Mouse (Mus musculus): ENCODE results near the gene H1foo. TPM values are rescaled to one million over a fixed set of nuclear protein-coding genes. Genes with fewer than 3 reads are reported as not detected.

Gene H1foo
- polyA plus RNA-seq, 1 experiment from 2014 or later, result not detected

- no peaks in the 10 kb centered on the region for H3K9me3 ChIP-seq (ENCODE audit: control insufficient read depth, low read length)
- DNase-seq (ENCODE audit: low spot score), result peak; percentile 54
- H3K27ac ChIP-seq (ENCODE audit: low read depth, low read length), result no peak overlapping the region
- H3K4me3 ChIP-seq (ENCODE audit: low read depth, low read length), result no peak overlapping the region
- no peaks in the 10 kb centered on the region for H3K27me3 ChIP-seq (ENCODE audit: control insufficient read depth, insufficient read depth, low read length)
- H3K36me3 ChIP-seq (ENCODE audit: control insufficient read depth, insufficient read depth, low read length), result no peaks in the 10 kb centered on the region
- H3K4me1 ChIP-seq (replicated peaks; ENCODE audit: control insufficient read depth, insufficient read depth, low read length), result no peaks in the 10 kb centered on the region; the same call in 1 of the 2 replicates
- H3K4me2 ChIP-seq (replicated peaks; ENCODE audit: low read depth, low read length), result no peak overlapping the region
- WGBS, result 34% methylated on average over 23 of the region's 23 CpGs
- ATAC-seq (ENCODE audit: low FRiP score), result no peak
- no peak overlapping the region for H3K9ac ChIP-seq (ENCODE audit: low read depth, low read length)
These were observed 17.8 kb downstream of the H1foo start for GRCm38 (mm10) chr6:115962439-115963085.

DNA sequence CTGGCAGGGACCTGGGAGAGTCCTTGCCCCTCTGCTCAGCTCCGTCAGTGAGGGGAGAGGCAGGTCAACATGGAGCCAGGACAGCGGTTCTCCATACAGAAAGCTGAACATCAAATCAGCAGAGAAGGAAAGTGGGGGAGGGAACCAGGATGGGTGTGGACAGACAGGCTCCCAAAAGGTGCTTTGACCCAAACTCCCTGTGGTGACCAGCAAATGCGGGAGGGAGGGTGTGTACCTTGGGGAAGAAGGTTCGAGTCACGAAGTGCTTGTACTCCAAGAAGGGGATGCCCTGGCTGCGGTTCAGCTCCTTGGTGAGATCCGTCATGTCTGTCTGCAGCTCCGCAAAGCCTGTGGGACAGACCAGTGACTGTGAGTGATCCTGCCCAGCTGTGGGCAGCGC lies 18.9 kb downstream of the H1foo start:
- DNase-seq (ENCODE audit: low spot score) (no peak), ATAC-seq (ENCODE audit: low FRiP score) (no peak)
- Histone ChIP-seq H3K4me1 (replicated peaks; ENCODE audit: control insufficient read depth, insufficient read depth, low read length) (no peaks in the 10 kb centered on the region), H3K27ac (ENCODE audit: low read depth, low read length) (no peak overlapping the region), H3K9ac (ENCODE audit: low read depth, low read length) (no peak overlapping the region), H3K27me3 (ENCODE audit: control insufficient read depth, insufficient read depth, low read length) (no peaks in the 10 kb centered on the region), H3K9me3 (ENCODE audit: control insufficient read depth, low read length) (no peaks in the 10 kb centered on the region), H3K36me3 (ENCODE audit: control insufficient read depth, insufficient read depth, low read length) (no peaks in the 10 kb centered on the region), H3K4me2 (replicated peaks; ENCODE audit: low read depth, low read length) (no peak overlapping the region), H3K4me3 (ENCODE audit: low read depth, low read length) (no peak overlapping the region)
- WGBS, result 72% methylated on average over 9 of the region's 9 CpGs

GRCm38 (mm10) chr6:115966227-115966966 lies 21.7 kb downstream of the H1foo start:
- H3K4me1 ChIP-seq (replicated peaks; ENCODE audit: control insufficient read depth, insufficient read depth, low read length), result no peaks in the 10 kb centered on the region
- H3K36me3 ChIP-seq (ENCODE audit: control insufficient read depth, insufficient read depth, low read length), result no peaks in the 10 kb centered on the region
- no peak overlapping the region for H3K9ac ChIP-seq (ENCODE audit: low read depth, low read length)
- H3K9me3 ChIP-seq (ENCODE audit: control insufficient read depth, low read length), result no peaks in the 10 kb centered on the region
- ATAC-seq (ENCODE audit: low FRiP score) (no peak), DNase-seq (ENCODE audit: low spot score) (no peak)
- WGBS, result 94% methylated on average over 19 of the region's 19 CpGs
- H3K27ac ChIP-seq (ENCODE audit: low read depth, low read length), result no peak overlapping the region
- no peaks in the 10 kb centered on the region for H3K27me3 ChIP-seq (ENCODE audit: control insufficient read depth, insufficient read depth, low read length)
- H3K4me2 ChIP-seq (replicated peaks; ENCODE audit: low read depth, low read length), result no peak overlapping the region
- no peak overlapping the region for H3K4me3 ChIP-seq (ENCODE audit: low read depth, low read length)

GRCm38 (mm10) chr6:115967291-115967880 lies 22.6 kb downstream of the H1foo start:
- Histone ChIP-seq H3K27me3 (ENCODE audit: control insufficient read depth, insufficient read depth, low read length) (no peaks in the 10 kb centered on the region), H3K4me2 (replicated peaks; ENCODE audit: low read depth, low read length) (no peak overlapping the region), H3K4me1 (replicated peaks; ENCODE audit: control insufficient read depth, insufficient read depth, low read length) (no peaks in the 10 kb centered on the region), H3K4me3 (ENCODE audit: low read depth, low read length) (no peak overlapping the region), H3K9ac (ENCODE audit: low read depth, low read length) (no peak overlapping the region), H3K27ac (ENCODE audit: low read depth, low read length) (no peak overlapping the region), H3K36me3 (ENCODE audit: control insufficient read depth, insufficient read depth, low read length) (no peaks in the 10 kb centered on the region), H3K9me3 (ENCODE audit: control insufficient read depth, low read length) (no peaks in the 10 kb centered on the region)
- WGBS, result 93% methylated on average over 15 of the region's 15 CpGs
- no peak for ATAC-seq (ENCODE audit: low FRiP score)
- DNase-seq (ENCODE audit: low spot score), result no peak

- Histone ChIP-seq H3K36me3 (ENCODE audit: control insufficient read depth, insufficient read depth, low read length) (no peaks in the 10 kb centered on the region), H3K4me2 (replicated peaks; ENCODE audit: low read depth, low read length) (no peak overlapping the region), H3K4me1 (replicated peaks; ENCODE audit: control insufficient read depth, insufficient read depth, low read length) (no peaks in the 10 kb centered on the region), H3K4me3 (ENCODE audit: low read depth, low read length) (no peak overlapping the region), H3K9ac (ENCODE audit: low read depth, low read length) (no peak overlapping the region), H3K9me3 (ENCODE audit: control insufficient read depth, low read length) (no peaks in the 10 kb centered on the region), H3K27me3 (ENCODE audit: control insufficient read depth, insufficient read depth, low read length) (no peaks in the 10 kb centered on the region), H3K27ac (ENCODE audit: low read depth, low read length) (no peak overlapping the region)
- no peak for ATAC-seq (ENCODE audit: low FRiP score)
- WGBS, result 83% methylated on average over 5 of the region's 5 CpGs
- no peak for DNase-seq (ENCODE audit: low spot score)
These were observed 23.3 kb downstream of the H1foo start for GRCm38 (mm10) chr6:115968086-115968485.

DNA sequence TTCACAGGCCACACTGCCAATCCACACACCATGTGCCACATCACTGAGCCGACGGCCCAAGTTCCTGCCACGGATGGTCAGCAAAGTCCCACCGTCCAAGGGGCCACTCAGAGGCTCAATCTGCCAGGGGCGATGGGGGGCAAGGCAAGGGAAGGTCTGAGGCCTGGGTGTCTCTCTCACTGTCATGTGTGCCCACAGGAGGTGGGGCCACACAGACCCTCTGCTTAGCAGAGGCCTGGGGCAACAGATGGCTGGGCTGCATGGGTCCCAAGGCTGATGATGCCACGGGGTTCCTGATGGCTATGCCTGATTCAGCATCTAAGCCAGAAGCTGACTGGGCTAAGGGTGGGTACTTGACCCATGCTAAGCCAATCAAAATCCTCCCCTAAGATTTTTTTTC lies 24.0 kb downstream of the H1foo start:
- Histone ChIP-seq H3K9me3 (ENCODE audit: control insufficient read depth, low read length) (no peaks in the 10 kb centered on the region), H3K4me1 (replicated peaks; ENCODE audit: control insufficient read depth, insufficient read depth, low read length) (no peaks in the 10 kb centered on the region), H3K27me3 (ENCODE audit: control insufficient read depth, insufficient read depth, low read length) (no peaks in the 10 kb centered on the region), H3K4me2 (replicated peaks; ENCODE audit: low read depth, low read length) (no peak overlapping the region), H3K4me3 (ENCODE audit: low read depth, low read length) (no peak overlapping the region), H3K9ac (ENCODE audit: low read depth, low read length) (no peak overlapping the region), H3K36me3 (ENCODE audit: control insufficient read depth, insufficient read depth, low read length) (no peaks in the 10 kb centered on the region), H3K27ac (ENCODE audit: low read depth, low read length) (no peak overlapping the region)
- no peak; the same call in 1 of the 2 replicates for ATAC-seq (ENCODE audit: low FRiP score)
- WGBS, result 84% methylated on average over 6 of the region's 6 CpGs
- no peak for DNase-seq (ENCODE audit: low spot score)

DNA sequence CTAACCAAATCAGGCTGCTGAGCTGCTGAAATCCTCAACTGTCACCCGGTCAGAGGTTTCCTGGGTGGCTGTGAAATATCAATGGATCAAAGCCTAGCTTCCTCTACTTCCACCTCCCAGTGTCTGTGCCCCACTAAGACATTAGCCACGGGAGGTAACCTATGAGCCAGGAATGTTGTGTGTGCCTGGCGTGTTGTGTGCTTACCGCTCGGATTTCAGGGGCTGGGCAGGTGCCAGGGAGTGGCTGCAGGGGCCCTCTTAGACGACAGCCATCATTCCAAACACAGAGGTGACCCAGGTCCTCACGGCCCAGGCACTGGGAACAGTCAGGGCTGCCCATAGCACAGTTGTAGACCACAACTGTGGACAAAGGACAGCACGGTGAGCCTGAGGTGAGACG lies 24.4 kb downstream of the H1foo start:
- DNase-seq (ENCODE audit: low spot score), result no peak
- no peak overlapping the region for H3K27ac ChIP-seq (ENCODE audit: low read depth, low read length)
- H3K9me3 ChIP-seq (ENCODE audit: control insufficient read depth, low read length), result no peaks in the 10 kb centered on the region
- WGBS, result 82% methylated on average over 9 of the region's 9 CpGs
- no peak overlapping the region for H3K4me3 ChIP-seq (ENCODE audit: low read depth, low read length)
- no peak overlapping the region for H3K4me2 ChIP-seq (replicated peaks; ENCODE audit: low read depth, low read length)
- H3K27me3 ChIP-seq (ENCODE audit: control insufficient read depth, insufficient read depth, low read length), result no peaks in the 10 kb centered on the region
- H3K36me3 ChIP-seq (ENCODE audit: control insufficient read depth, insufficient read depth, low read length), result no peaks in the 10 kb centered on the region
- ATAC-seq (ENCODE audit: low FRiP score), result no peak
- H3K9ac ChIP-seq (ENCODE audit: low read depth, low read length), result no peak overlapping the region
- no peaks in the 10 kb centered on the region for H3K4me1 ChIP-seq (replicated peaks; ENCODE audit: control insufficient read depth, insufficient read depth, low read length)

- H3K4me2 ChIP-seq (replicated peaks; ENCODE audit: low read depth, low read length), result no peak overlapping the region
- no peak overlapping the region for H3K9ac ChIP-seq (ENCODE audit: low read depth, low read length)
- H3K36me3 ChIP-seq (ENCODE audit: control insufficient read depth, insufficient read depth, low read length), result no peaks in the 10 kb centered on the region
- DNase-seq (ENCODE audit: low spot score), result no peak
- no peak overlapping the region for H3K4me3 ChIP-seq (ENCODE audit: low read depth, low read length)
- H3K27ac ChIP-seq (ENCODE audit: low read depth, low read length), result no peak overlapping the region
- H3K9me3 ChIP-seq (ENCODE audit: control insufficient read depth, low read length), result no peaks in the 10 kb centered on the region
- no peak for ATAC-seq (ENCODE audit: low FRiP score)
- H3K27me3 ChIP-seq (ENCODE audit: control insufficient read depth, insufficient read depth, low read length), result no peaks in the 10 kb centered on the region
- H3K4me1 ChIP-seq (replicated peaks; ENCODE audit: control insufficient read depth, insufficient read depth, low read length), result no peaks in the 10 kb centered on the region
- WGBS, result 52% methylated on average over 4 of the region's 6 CpGs
These were observed 25.2 kb downstream of the H1foo start for GRCm38 (mm10) chr6:115969952-115970351.

Data from hindbrain, embryonic 11.5 days (tissue).